8 mouse cellular contexts compared by ENCODE assay signal in genomic region chr10:78463769-78464167, GRCm38 (mm10). TPM values are rescaled to one million over a fixed set of nuclear protein-coding genes. Genes with fewer than 3 reads are reported as not detected.
A peak's percentile ranks its signal among the peaks of the same experiment; 100 is the strongest.
DNase-seq lines count a peak whose midpoint lies in the region; ATAC-seq and TF ChIP-seq lines count a peak whose summit lies in the region.

No protein-coding gene starts in this region.

- H3K9ac ChIP-seq in hindbrain, embryonic 16.5 days (ENCODE audit: low read depth, low read length) = peak overlapping the region; percentile 74
- peak overlapping the region; percentile 69 for H3K9ac ChIP-seq in midbrain, embryonic 14.5 days (replicated peaks; ENCODE audit: low read length)

- peak overlapping the region; percentile 90 for H3K4me2 ChIP-seq in hindbrain, embryonic 16.5 days (ENCODE audit: low read length)
- H3K4me2 ChIP-seq in midbrain, embryonic 14.5 days (ENCODE audit: low read length) = peak overlapping the region; percentile 99

- H3K9me3 ChIP-seq in hindbrain, embryonic 16.5 days (ENCODE audit: control insufficient read depth, low read length) = no peaks in the 10 kb centered on the region
- no peaks in the 10 kb centered on the region for H3K9me3 ChIP-seq in midbrain, embryonic 14.5 days (ENCODE audit: control insufficient read depth, low read length)

- H3K27me3 ChIP-seq in kidney, adult 2 months (replicated peaks; ENCODE audit: control insufficient read depth, insufficient read depth, low read length) = no peaks in the 10 kb centered on the region
- no peaks in the 10 kb centered on the region for H3K27me3 ChIP-seq in hindbrain, embryonic 16.5 days (replicated peaks; ENCODE audit: control insufficient read depth, insufficient read depth, low read length)
- no peaks in the 10 kb centered on the region for H3K27me3 ChIP-seq in midbrain, embryonic 14.5 days (ENCODE audit: control insufficient read depth, insufficient read depth, low read length)

- WGBS in kidney, adult 2 months = 34% methylated on average over 3 of the region's 3 CpGs
- 86% methylated on average over 3 of the region's 3 CpGs for WGBS in hindbrain, embryonic 16.5 days
- 79% methylated on average over 3 of the region's 3 CpGs for WGBS in midbrain, embryonic 14.5 days

- peak overlapping the region; percentile 87 for H3K4me3 ChIP-seq in kidney, adult 2 months (ENCODE audit: insufficient read depth, low read depth, low read length)
- peak overlapping the region; percentile 87 for H3K4me3 ChIP-seq in cortical plate, adult 2 months (ENCODE audit: insufficient read depth, low read length)
- H3K4me3 ChIP-seq in hindbrain, embryonic 16.5 days (ENCODE audit: low read length) = peak overlapping the region; percentile 74
- H3K4me3 ChIP-seq in midbrain, embryonic 14.5 days (replicated peaks; ENCODE audit: low read depth, low read length) = peak overlapping the region; percentile 71

- H3K36me3 ChIP-seq in kidney, adult 2 months (ENCODE audit: control insufficient read depth, insufficient read depth, low read length) = no peaks in the 10 kb centered on the region
- H3K36me3 ChIP-seq in hindbrain, embryonic 16.5 days (ENCODE audit: control insufficient read depth, insufficient read depth, low read length) = no peaks in the 10 kb centered on the region
- no peaks in the 10 kb centered on the region for H3K36me3 ChIP-seq in midbrain, embryonic 14.5 days (ENCODE audit: control insufficient read depth, insufficient read depth, low read length)

- no peak for TF ChIP-seq POLR2A in kidney, adult 2 months (IDR thresholded peaks at IDR 0.05; ENCODE audit: low read depth, low read length)
- TF ChIP-seq POLR2A in cortical plate, adult 2 months (IDR thresholded peaks at IDR 0.05; ENCODE audit: extremely low read depth, insufficient read depth, low read length) = no peak

- peak overlapping the region; percentile 90 for H3K27ac ChIP-seq in kidney, adult 2 months (ENCODE audit: insufficient read depth, low read depth, low read length)
- peak overlapping the region; percentile 84; the same call in 1 of the 2 replicates for H3K27ac ChIP-seq in cortical plate, adult 2 months (ENCODE audit: insufficient read depth, low read length)
- H3K27ac ChIP-seq in hindbrain, embryonic 16.5 days (ENCODE audit: low read depth, low read length) = no peak overlapping the region
- no peak overlapping the region for H3K27ac ChIP-seq in midbrain, embryonic 14.5 days (replicated peaks; ENCODE audit: low read depth, low read length)

- H3K4me1 ChIP-seq in kidney, adult 2 months (ENCODE audit: control insufficient read depth, insufficient read depth, low read length) = peaks cover 30% of the 10 kb centered on the region
- H3K4me1 ChIP-seq in cortical plate, adult 2 months (ENCODE audit: control insufficient read depth, insufficient read depth, low read length) = peaks cover 8% of the 10 kb centered on the region; the same call in 1 of the 2 replicates
- peaks cover 18% of the 10 kb centered on the region for H3K4me1 ChIP-seq in hindbrain, embryonic 16.5 days (ENCODE audit: control insufficient read depth, insufficient read depth, low read depth, low read length)
- peaks cover 9% of the 10 kb centered on the region for H3K4me1 ChIP-seq in midbrain, embryonic 14.5 days (ENCODE audit: control insufficient read depth, insufficient read depth, low read length)

- TF ChIP-seq CTCF in kidney, adult 2 months (conservative IDR thresholded peaks at IDR 0.05; ENCODE audit: insufficient read depth, insufficient read length, low read depth, low read length) = no peak
- no peak for TF ChIP-seq CTCF in cortical plate, adult 2 months (IDR thresholded peaks at IDR 0.05; ENCODE audit: extremely low read depth, insufficient read depth, low read length)

- no peak for DNase-seq in kidney, adult 2 months
- no peak for DNase-seq in kidney, adult 8-10 months
- DNase-seq in midbrain, embryonic 14.5 days = no peak
- no peak for DNase-seq in Muller cell, postnatal 12 days (ENCODE audit: inconsistent ontology term)
- DNase-seq in thymus, adult 18-20 months = no peak

- ATAC-seq in hindbrain, embryonic 16.5 days = no peak
- ATAC-seq in midbrain, embryonic 14.5 days (ENCODE audit: low FRiP score, low TSS enrichment) = no peak
- no peak for ATAC-seq in inflammation-experienced regulatory T-cells, adult 6 months

RNA-seq across cellular contexts. Expression of gene Pdxk, which starts 1.0 kb away (rescaled TPM):
- polyA plus RNA-seq in kidney, adult 2 months (2012; rRNA removed) = 107 TPM in 2 replicates
- polyA plus RNA-seq in cortical plate, adult 2 months (2012; rRNA removed) = 76.7 and 77.7 TPM in 2 replicates
- polyA plus RNA-seq in hindbrain, embryonic 16.5 days (2015; fragmentation: Nextera tagmentation; extraction: Ambion mirVana) = 52.5 and 59.5 TPM in 2 replicates
- polyA plus RNA-seq in midbrain, embryonic 14.5 days (2014; fragmentation: Nextera tagmentation; extraction: Ambion mirVana) = 22.6 and 23.7 TPM in 2 replicates
- 10 to 100 TPM in 1 of 3 experiments, 1 to 10 TPM in 2; 6.3 to 11.6 (median 9.0) TPM for polyA plus RNA-seq in inflammation-experienced regulatory T-cells, adult 6 months (2017; shearing (Covaris generic))

RNA-seq across cellular contexts. Expression of gene Cstb, which starts 38.3 kb away (rescaled TPM):
- 101 and 115 TPM in 2 replicates for polyA plus RNA-seq in kidney, adult 2 months (2012; rRNA removed)
- 69.3 and 78.3 TPM in 2 replicates for polyA plus RNA-seq in cortical plate, adult 2 months (2012; rRNA removed)
- 86.1 and 102 TPM in 2 replicates for polyA plus RNA-seq in hindbrain, embryonic 16.5 days (2015; fragmentation: Nextera tagmentation; extraction: Ambion mirVana)
- polyA plus RNA-seq in midbrain, embryonic 14.5 days (2014; fragmentation: Nextera tagmentation; extraction: Ambion mirVana) = 100 and 102 TPM in 2 replicates
- polyA plus RNA-seq in inflammation-experienced regulatory T-cells, adult 6 months (2017; shearing (Covaris generic)) = 100 to 1,000 TPM; 160 to 186 (median 183) TPM

RNA-seq across cellular contexts. Expression of gene Rrp1, which starts 50.9 kb away (rescaled TPM):
- 58.2 and 80.3 TPM in 2 replicates for polyA plus RNA-seq in kidney, adult 2 months (2012; rRNA removed)
- 519 and 613 TPM in 2 replicates for polyA plus RNA-seq in cortical plate, adult 2 months (2012; rRNA removed)
- 422 and 440 TPM in 2 replicates for polyA plus RNA-seq in hindbrain, embryonic 16.5 days (2015; fragmentation: Nextera tagmentation; extraction: Ambion mirVana)
- polyA plus RNA-seq in midbrain, embryonic 14.5 days (2014; fragmentation: Nextera tagmentation; extraction: Ambion mirVana) = 305 and 353 TPM in 2 replicates
- 100 to 1,000 TPM in 2 of 3 experiments, 10 to 100 TPM in 1; 90.6 to 113 (median 101) TPM for polyA plus RNA-seq in inflammation-experienced regulatory T-cells, adult 6 months (2017; shearing (Covaris generic))

RNA-seq across cellular contexts. Expression of gene Olfr1358, which starts 53.5 kb away (rescaled TPM):
- polyA plus RNA-seq in kidney, adult 2 months (2012; rRNA removed) = not detected in 2 replicates
- polyA plus RNA-seq in cortical plate, adult 2 months (2012; rRNA removed) = not detected in 2 replicates
- not detected in 2 replicates for polyA plus RNA-seq in hindbrain, embryonic 16.5 days (2015; fragmentation: Nextera tagmentation; extraction: Ambion mirVana)
- polyA plus RNA-seq in midbrain, embryonic 14.5 days (2014; fragmentation: Nextera tagmentation; extraction: Ambion mirVana) = not detected in 2 replicates
- not detected for polyA plus RNA-seq in inflammation-experienced regulatory T-cells, adult 6 months (2017; shearing (Covaris generic))

Comparison
In these comparisons a context has a peak if more than half of its experiments do, and no peak if none do; other contexts are left out.
1. H3K27ac ChIP-seq: peak in kidney, adult 2 months (single experiment) and cortical plate, adult 2 months (single experiment); none in hindbrain, embryonic 16.5 days (single experiment) and midbrain, embryonic 14.5 days (single experiment).
2. Peak in every context shown above with its lines, with median percentiles within 50 percentile points of each other: H3K4me3 ChIP-seq.